Mouse (Mus musculus) heart, adult 9 months (tissue): ENCODE measurements around the gene Rcor1.
A peak's percentile ranks its signal among the peaks of the same experiment; 100 is the strongest.
"Not testable (repeated sequence)": the region's sequence is repeated elsewhere in the genome, so short reads cannot be mapped to it uniquely, and the experiment has no call there.

ENCODE experiments used
- DNase-seq, 2 experiments: peaks; one replicate each; pipeline ENCODE4 v3.0.0; 2022; ENCODE audit warnings: low spot score in 2 of 2

The Rcor1 gene

GRCm38 (mm10) chr12:111069299-111069698, 30.1 kb downstream of the Rcor1 start:
- DNase-seq = not testable (repeated sequence)

- no peak for DNase-seq
Measured at GRCm38 (mm10) chr12:111071009-111071408, 31.9 kb downstream of the Rcor1 start.

- peak; percentile 48 to 63 for DNase-seq
Measured at GRCm38 (mm10) chr12:111071477-111072152, 32.5 kb downstream of the Rcor1 start.

GRCm38 (mm10) chr12:111076385-111076965, 37.3 kb downstream of the Rcor1 start:
- no peak for DNase-seq

- DNase-seq = no peak
Measured at GRCm38 (mm10) chr12:111085579-111085978, 46.4 kb downstream of the Rcor1 start.

GRCm38 (mm10) chr12:111087066-111087465, 47.9 kb downstream of the Rcor1 start:
- no peak for DNase-seq

- DNase-seq = peak; percentile 26 to 66
Measured at GRCm38 (mm10) chr12:111088186-111088585, 49.0 kb downstream of the Rcor1 start.

GRCm38 (mm10) chr12:111088731-111089141, 49.6 kb downstream of the Rcor1 start:
- DNase-seq = no peak

- DNase-seq = peak; percentile 8 to 30
Measured at GRCm38 (mm10) chr12:111089145-111089544, 50.0 kb downstream of the Rcor1 start.

- no peak for DNase-seq
Measured at GRCm38 (mm10) chr12:111090801-111091200, 51.6 kb downstream of the Rcor1 start.

- no peak for DNase-seq
Measured at GRCm38 (mm10) chr12:111091981-111092380, 52.8 kb downstream of the Rcor1 start.

GRCm38 (mm10) chr12:111094073-111094472, 54.9 kb downstream of the Rcor1 start:
- DNase-seq = no peak

GRCm38 (mm10) chr12:111095086-111095485, 55.9 kb downstream of the Rcor1 start:
- DNase-seq = no peak

- no peak for DNase-seq
Measured at GRCm38 (mm10) chr12:111096249-111096648, 57.1 kb downstream of the Rcor1 start.

- no peak for DNase-seq
Measured at GRCm38 (mm10) chr12:111097036-111097435, 57.9 kb downstream of the Rcor1 start.

GRCm38 (mm10) chr12:111111176-111111575, 72.0 kb downstream of the Rcor1 start:
- no peak for DNase-seq

- no peak for DNase-seq
Measured at GRCm38 (mm10) chr12:111114593-111114992, 75.4 kb downstream of the Rcor1 start.

GRCm38 (mm10) chr12:111119506-111120085, 80.4 kb downstream of the Rcor1 start:
- no peak for DNase-seq

- DNase-seq = no peak
Measured at GRCm38 (mm10) chr12:111120976-111121645, 82.0 kb downstream of the Rcor1 start.

- no peak for DNase-seq
Measured at GRCm38 (mm10) chr12:111122332-111122852, 83.2 kb downstream of the Rcor1 start.

- no peak for DNase-seq
Measured at GRCm38 (mm10) chr12:111124601-111125260, 85.6 kb downstream of the Rcor1 start.

GRCm38 (mm10) chr12:111125666-111126065, 86.5 kb downstream of the Rcor1 start:
- no peak for DNase-seq
